In the genomic region with DNA sequence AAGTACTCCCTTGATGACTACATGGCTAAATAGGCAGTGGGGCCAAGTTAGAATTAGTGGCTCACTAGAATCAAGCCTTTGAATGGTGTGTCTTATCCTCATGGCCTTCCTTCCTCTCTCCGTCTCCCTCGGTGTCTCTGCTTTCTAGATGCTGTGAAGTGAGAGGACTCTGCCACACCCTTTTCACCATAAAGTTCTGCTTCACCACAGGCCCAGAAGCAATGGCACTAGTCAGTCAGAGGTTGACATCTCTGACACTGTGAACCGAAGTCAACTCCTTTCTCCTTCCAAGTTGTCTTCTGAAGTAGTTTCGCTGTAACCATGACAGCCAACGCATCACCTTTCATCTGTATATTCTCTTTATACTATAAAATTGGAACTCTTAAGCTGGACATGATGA, we compare ENCODE assay signal across 29 mouse cellular contexts. TPM values are rescaled to one million over a fixed set of nuclear protein-coding genes. Genes with fewer than 3 reads are reported as not detected.
"Had no signal": no experiment of that assay in that cellular context is flagged by ENCODE, and none has a peak within 500 bp of the region (broad histone marks: within the 10 kb centered on the region; RNA-seq: fewer than 3 reads in every experiment).

No protein-coding gene starts in this region.

- H3K4me3 ChIP-seq: heart, adult 2 months; heart, embryonic 10.5 days; heart, embryonic 12.5 days; kidney, embryonic 15.5 days; limb, embryonic 13.5 days; limb, embryonic 15.5 days; liver, embryonic 12.5 days had no signal

- H3K27ac ChIP-seq: heart, adult 2 months; heart, embryonic 10.5 days; hindbrain, embryonic 14.5 days; kidney, embryonic 15.5 days; kidney, postnatal 0 days; limb, embryonic 13.5 days; limb, embryonic 15.5 days; liver, embryonic 12.5 days; liver, embryonic 14.5 days had no signal

- H3K36me3 ChIP-seq: heart, embryonic 10.5 days; heart, embryonic 12.5 days; kidney, embryonic 15.5 days; limb, embryonic 13.5 days; limb, embryonic 15.5 days; liver, embryonic 12.5 days had no signal

- H3K9me3 ChIP-seq: heart, embryonic 10.5 days; heart, embryonic 12.5 days; kidney, embryonic 15.5 days; limb, embryonic 13.5 days; limb, embryonic 15.5 days; liver, embryonic 12.5 days had no signal

- H3K27me3 ChIP-seq: heart, embryonic 12.5 days; kidney, embryonic 15.5 days; limb, embryonic 13.5 days; limb, embryonic 15.5 days; liver, embryonic 12.5 days had no signal

- H3K4me1 ChIP-seq: limb, embryonic 15.5 days had no signal

- H3K4me2 ChIP-seq: heart, embryonic 12.5 days; hindbrain, embryonic 14.5 days; kidney, embryonic 15.5 days; limb, embryonic 13.5 days; limb, embryonic 15.5 days; liver, embryonic 12.5 days had no signal

- H3K9ac ChIP-seq: heart, embryonic 12.5 days; hindbrain, embryonic 14.5 days; kidney, embryonic 15.5 days; limb, embryonic 13.5 days; limb, embryonic 15.5 days; liver, embryonic 12.5 days; liver, embryonic 14.5 days had no signal

- ATAC-seq: hindbrain, embryonic 16.5 days; intestine, embryonic 16.5 days; liver, embryonic 12.5 days had no signal

- DNase-seq: gastrocnemius, postnatal 14 days; gastrocnemius, postnatal 36 days; heart, adult 11 months; heart, adult 2 months; heart, postnatal 10 days; heart, postnatal 36 days; kidney, adult 11 months; kidney, adult 2 months; kidney, adult 9 months; kidney, postnatal 14 days; kidney, postnatal 36 days; layer of hippocampus, adult 9-11 months; layer of hippocampus, postnatal 36 days; left cerebral cortex, postnatal 4 days had no signal

RNA-seq across cellular contexts. Expression of gene Tuba3a, which starts 46.3 kb away (rescaled TPM):
- polyA plus RNA-seq: heart, embryonic 12.5 days; heart, embryonic 14.5 days; heart, embryonic 16.5 days; hindbrain, embryonic 11.5 days; hindbrain, embryonic 14.5 days; limb, embryonic 15.5 days; liver, adult 2 months; liver, embryonic 12.5 days; liver, embryonic 14.5 days had no signal
